Mouse (Mus musculus) stomach, postnatal 0 days (tissue): Measurements from ENCODE around the gene Ndn.

ENCODE experiments used
- CTCF ChIP-seq: IDR thresholded peaks from 2 replicates; pipeline ENCODE4 v1.5.1; 2016; ENCODE audit warnings: antibody characterized with exemption, low read depth, mild to moderate bottlenecking, moderate library complexity
- EP300 ChIP-seq: optimal IDR thresholded peaks from 2 replicates; pipeline ENCODE3; 2016; ENCODE audit warnings: antibody characterized with exemption

DNA sequence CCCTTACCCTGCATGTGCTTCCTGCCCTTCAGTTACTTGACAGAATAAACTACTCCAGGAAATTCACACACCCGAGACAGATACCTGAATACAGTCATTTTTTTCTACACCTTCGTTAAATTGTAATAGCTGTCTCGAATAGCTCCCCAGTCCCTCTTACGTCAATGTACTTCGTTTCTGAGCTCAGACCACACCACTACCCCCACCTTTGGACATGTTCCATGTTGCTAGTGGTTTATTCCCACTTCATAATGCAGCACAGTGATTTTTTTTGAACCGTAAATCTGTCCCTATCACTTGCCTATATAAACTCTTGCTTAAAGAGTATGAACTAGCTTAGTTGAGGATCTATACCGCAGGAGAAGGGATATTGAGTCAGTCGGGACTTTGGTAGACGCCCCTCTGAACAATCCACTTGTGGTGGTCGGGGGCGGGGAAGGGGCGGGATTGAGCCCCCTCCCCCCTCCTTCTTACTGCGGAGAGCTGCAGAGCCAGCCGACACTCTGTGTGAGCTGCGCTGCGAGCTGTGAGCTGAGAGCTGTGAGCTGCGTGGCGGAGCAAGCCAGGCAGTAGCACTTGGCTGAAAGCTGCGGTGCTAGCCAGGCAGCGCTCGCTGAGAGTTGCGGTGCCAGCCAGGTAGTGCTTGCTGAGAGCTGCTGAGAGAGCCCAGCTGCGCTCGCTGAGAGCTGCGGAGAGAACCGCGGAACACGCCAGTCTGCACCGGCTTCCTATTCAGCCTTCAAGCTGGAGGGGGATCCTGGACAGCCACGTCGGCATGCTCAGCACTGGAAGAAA lies 30.3 kb downstream of the Ndn start, which contains the start of gene Magel2:
- TF ChIP-seq EP300 (no peak), CTCF (no peak)
